Mouse (Mus musculus) heart, embryonic 12.5 days (tissue): Measurements from ENCODE around the gene Irf3. TPM values are rescaled to one million over a fixed set of nuclear protein-coding genes. Genes with fewer than 3 reads are reported as not detected.

Experiments
- ATAC-seq: fragments of 200-750 bp; cut with Nextera tagmentation; 2 replicates; pipeline ENCODE4 v1.8.0; 2017; ENCODE audit warnings: moderate TSS enrichment, moderate library complexity; ENCODE audit not compliant: insufficient number of reproducible peaks, low FRiP score
- H3K27ac ChIP-seq: fragments of 300-500 bp; sonication (generic); 2 replicates; pipeline ENCODE4 v1.5.1; 2016; ENCODE audit warnings: mild to moderate bottlenecking, moderate library complexity; ENCODE audit not compliant: poor library complexity, severe bottlenecking
- H3K27me3 ChIP-seq: fragments of 300-500 bp; sonication (generic); replicated peaks from 2 replicates; pipeline ENCODE4 v1.6.1; 2016; ENCODE audit warnings: mild to moderate bottlenecking, moderate library complexity
- H3K36me3 ChIP-seq: fragments of 300-500 bp; sonication (generic); 2 replicates; pipeline ENCODE4 v1.6.1; 2016; ENCODE audit warnings: mild to moderate bottlenecking, moderate library complexity
- H3K4me1 ChIP-seq: fragments of 300-500 bp; sonication (generic); replicated peaks from 2 replicates; pipeline ENCODE4 v1.6.1; 2016; ENCODE audit warnings: mild to moderate bottlenecking
- H3K4me2 ChIP-seq: fragments of 300-500 bp; sonication (generic); 2 replicates; pipeline ENCODE4 v1.6.1; 2016; ENCODE audit warnings: mild to moderate bottlenecking, moderate library complexity
- H3K4me3 ChIP-seq: fragments of 300-500 bp; sonication (generic); 2 replicates; pipeline ENCODE4 v1.5.1; 2016; ENCODE audit warnings: mild to moderate bottlenecking
- H3K9ac ChIP-seq: fragments of 300-500 bp; sonication (generic); 2 replicates; pipeline ENCODE4 v1.6.1; 2016; ENCODE audit warnings: mild to moderate bottlenecking, moderate library complexity
- H3K9me3 ChIP-seq: fragments of 300-500 bp; sonication (generic); replicated peaks from 2 replicates; pipeline ENCODE4 v1.6.1; 2016; ENCODE audit warnings: mild to moderate bottlenecking, moderate library complexity
- WGBS: fragments of 180-500 bp; shearing (Covaris S2); methylation state at CpG from one replicate; pipeline ENCODE4 v1.1.7; 2016; 5-methylcytosine and 5-hydroxymethylcytosine counted together
- polyA plus RNA-seq: library from polyadenylated mRNA; unstranded; fragments of >200 nt; fragmentation: Nextera tagmentation; extraction: Ambion mirVana; gene quantifications from 2 replicates; pipeline ENCODE4 v1.2.1, GENCODE M21; 2016

Irf3 gene
- polyA plus RNA-seq, 1 experiment from 2014 or later = 60.8 TPM

DNA sequence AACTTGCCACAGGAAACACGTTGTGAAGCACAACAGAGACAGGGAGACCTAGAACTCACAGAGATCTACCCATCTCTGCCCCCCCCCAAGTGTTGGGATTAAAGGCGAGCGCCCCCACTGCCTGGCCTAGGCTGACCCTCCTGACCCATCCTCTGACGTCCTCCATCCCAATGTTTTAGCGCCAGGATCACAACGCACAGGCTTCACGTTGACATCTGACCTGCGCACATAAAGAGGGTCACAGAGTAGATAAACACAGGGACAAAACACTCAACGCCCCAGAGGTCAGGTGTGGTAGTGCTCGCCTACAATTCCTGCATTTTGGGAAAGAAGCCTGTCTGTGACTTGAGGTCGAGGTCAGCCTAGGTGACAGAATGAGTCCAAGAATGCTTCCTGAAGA is 39.3 kb downstream of the Irf3 start:
- no peak for ATAC-seq

DNA sequence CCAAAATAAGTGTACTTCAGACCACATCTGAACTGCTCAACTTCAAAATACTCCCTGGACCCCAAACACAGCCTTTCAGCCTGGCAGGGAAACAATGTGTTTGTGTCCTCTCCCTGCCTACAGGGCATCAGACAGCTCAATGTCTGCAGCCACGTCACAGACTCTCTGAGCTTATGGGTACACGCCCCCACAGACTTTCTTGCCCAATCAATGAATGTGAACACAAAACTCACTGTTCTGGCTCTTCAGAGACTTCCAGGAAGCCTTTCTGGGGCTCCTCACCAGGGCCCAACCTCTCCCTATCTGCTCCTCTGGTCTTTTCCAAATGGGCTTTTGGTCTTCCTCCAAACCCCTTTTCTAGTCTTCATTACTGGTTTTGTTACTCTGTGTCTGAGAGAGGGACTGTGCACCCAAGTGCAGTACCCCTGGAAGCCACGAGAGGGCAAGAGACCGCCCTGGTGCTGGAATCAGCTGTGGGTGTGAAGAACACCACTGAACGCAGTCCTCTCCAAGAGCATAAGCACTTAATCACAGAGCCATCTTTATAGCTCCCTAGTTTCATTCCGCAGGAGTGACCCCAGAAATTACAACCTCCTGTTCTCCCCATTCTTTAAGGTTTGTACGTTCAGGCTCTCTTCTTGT is 40.4 kb downstream of the Irf3 start:
- 69% methylated on average over 7 of the region's 7 CpGs for WGBS
- Histone ChIP-seq H3K4me3 (no peak overlapping the region), H3K4me2 (no peak overlapping the region), H3K36me3 (peaks cover 99% of the 10 kb centered on the region), H3K4me1 (no peaks in the 10 kb centered on the region), H3K9me3 (no peaks in the 10 kb centered on the region), H3K27me3 (no peaks in the 10 kb centered on the region), H3K27ac (no peak overlapping the region), H3K9ac (no peak overlapping the region)
- no peak for ATAC-seq

More for the DNA sequence above, 39.3 kb downstream of the Irf3 start:
- H3K4me1 ChIP-seq = no peaks in the 10 kb centered on the region
- H3K4me3 ChIP-seq = no peak overlapping the region
- H3K9me3 ChIP-seq = no peaks in the 10 kb centered on the region
- no peak overlapping the region for H3K4me2 ChIP-seq
- WGBS = 89% methylated on average over 11 of the region's 11 CpGs
- H3K9ac ChIP-seq = no peak overlapping the region
- H3K27ac ChIP-seq = no peak overlapping the region
- H3K36me3 ChIP-seq = peaks cover 99% of the 10 kb centered on the region
- H3K27me3 ChIP-seq = no peaks in the 10 kb centered on the region

DNA sequence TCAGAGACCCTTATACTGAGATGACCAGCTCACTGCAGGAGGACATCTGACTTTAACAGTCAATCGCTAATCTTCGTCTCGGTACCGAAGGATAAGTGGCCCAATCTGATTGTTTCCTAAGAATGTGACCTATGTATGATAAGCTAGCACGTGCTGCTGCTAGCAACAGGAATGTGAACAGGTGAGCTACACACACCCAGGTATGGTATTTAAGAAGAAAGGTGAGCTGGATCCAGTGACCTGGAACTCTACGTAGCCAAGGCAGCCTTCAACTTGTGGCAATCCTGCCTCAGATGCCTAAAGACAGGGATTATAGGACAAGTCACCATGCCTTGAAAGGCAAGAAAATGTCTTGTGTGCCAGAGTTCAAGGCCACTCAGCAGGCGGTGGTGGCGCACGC is 41.0 kb downstream of the Irf3 start:
- Histone ChIP-seq H3K4me3 (no peak overlapping the region), H3K27ac (no peak overlapping the region), H3K4me1 (no peaks in the 10 kb centered on the region), H3K27me3 (no peaks in the 10 kb centered on the region), H3K9me3 (no peaks in the 10 kb centered on the region), H3K9ac (no peak overlapping the region), H3K36me3 (peaks cover 99% of the 10 kb centered on the region), H3K4me2 (no peak overlapping the region)
- ATAC-seq = no peak
- WGBS = 93% methylated on average over 9 of the region's 9 CpGs

DNA sequence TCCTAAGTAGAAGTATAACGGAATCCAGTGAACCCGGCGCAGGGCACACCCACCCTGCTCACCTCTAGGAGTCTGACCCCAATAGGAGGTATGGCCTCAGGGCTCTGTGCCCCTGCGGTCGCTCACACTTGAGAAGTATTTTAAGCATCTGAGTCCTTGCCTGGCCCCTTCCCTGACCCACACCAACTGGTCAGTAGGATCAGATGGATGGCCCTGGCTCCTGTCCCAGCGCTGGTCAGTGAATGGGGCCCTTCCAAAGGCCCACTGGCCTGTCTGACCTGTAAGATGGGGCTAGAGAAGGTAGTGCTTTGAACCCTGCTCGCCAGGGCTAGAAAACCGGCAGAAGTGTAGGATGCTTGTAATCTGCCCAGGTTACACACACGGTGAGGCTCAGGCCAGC is 43.4 kb downstream of the Irf3 start:
- WGBS = 84% methylated on average over 9 of the region's 9 CpGs
- H3K36me3 ChIP-seq = peaks cover 98% of the 10 kb centered on the region
- no peak overlapping the region for H3K27ac ChIP-seq
- ATAC-seq = no peak
- H3K4me1 ChIP-seq = no peaks in the 10 kb centered on the region
- no peaks in the 10 kb centered on the region for H3K9me3 ChIP-seq
- no peak overlapping the region for H3K4me3 ChIP-seq
- no peak overlapping the region for H3K9ac ChIP-seq
- H3K27me3 ChIP-seq = no peaks in the 10 kb centered on the region
- H3K4me2 ChIP-seq = no peak overlapping the region

DNA sequence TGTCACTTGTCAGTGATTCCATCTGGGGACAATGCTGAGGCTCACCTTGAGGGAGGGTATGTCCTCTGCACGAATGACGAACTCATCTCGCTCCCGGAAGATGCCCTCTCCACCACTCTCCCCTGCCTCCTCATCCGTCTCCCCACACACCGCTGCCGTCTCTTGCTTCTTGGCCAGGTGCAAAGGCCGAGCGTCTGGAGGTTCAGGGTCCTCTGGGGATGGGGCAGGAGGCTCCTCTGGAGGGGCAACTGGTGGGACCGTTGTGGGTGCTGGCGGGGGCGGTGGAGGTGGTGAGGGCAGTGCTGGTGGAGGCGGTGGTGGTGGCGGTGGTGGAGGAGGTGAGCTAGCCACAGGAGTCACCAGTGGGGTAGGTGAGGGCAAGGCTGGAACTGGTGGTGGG is 45.9 kb downstream of the Irf3 start:
- no peak overlapping the region for H3K4me3 ChIP-seq
- ATAC-seq = no peak
- H3K9me3 ChIP-seq = no peaks in the 10 kb centered on the region
- peaks cover 98% of the 10 kb centered on the region for H3K36me3 ChIP-seq
- no peak overlapping the region for H3K4me2 ChIP-seq
- H3K4me1 ChIP-seq = no peaks in the 10 kb centered on the region
- H3K27ac ChIP-seq = no peak overlapping the region
- WGBS = 97% methylated on average over 14 of the region's 14 CpGs
- H3K9ac ChIP-seq = no peak overlapping the region
- H3K27me3 ChIP-seq = no peaks in the 10 kb centered on the region

DNA sequence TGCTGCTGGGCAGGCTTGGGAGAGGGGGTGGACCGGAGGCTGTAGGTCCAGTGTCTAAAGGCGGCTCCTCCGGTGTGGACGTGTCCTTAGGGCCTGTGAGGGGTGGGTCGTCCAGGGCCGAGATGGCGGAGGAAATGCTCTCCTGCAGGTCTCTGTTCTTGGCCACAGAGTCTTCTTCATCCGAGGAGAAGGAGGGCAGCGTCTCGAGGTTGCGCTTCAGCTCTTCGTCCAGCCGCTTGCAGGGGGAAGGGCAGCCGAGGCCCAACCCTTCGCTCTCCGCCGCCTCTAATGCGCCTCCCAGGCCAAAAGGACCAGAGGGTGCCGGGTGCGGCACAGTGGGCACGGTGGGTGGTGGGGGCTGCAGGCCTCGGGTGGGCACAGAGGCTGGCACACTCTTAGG is 48.3 kb downstream of the Irf3 start:
- Histone ChIP-seq H3K4me2 (no peak overlapping the region), H3K27me3 (no peaks in the 10 kb centered on the region), H3K4me1 (peaks cover 8% of the 10 kb centered on the region), H3K4me3 (no peak overlapping the region), H3K9me3 (no peaks in the 10 kb centered on the region), H3K9ac (no peak overlapping the region), H3K27ac (no peak overlapping the region), H3K36me3 (peaks cover 99% of the 10 kb centered on the region)
- no peak for ATAC-seq
- 93% methylated on average over 22 of the region's 22 CpGs for WGBS

DNA sequence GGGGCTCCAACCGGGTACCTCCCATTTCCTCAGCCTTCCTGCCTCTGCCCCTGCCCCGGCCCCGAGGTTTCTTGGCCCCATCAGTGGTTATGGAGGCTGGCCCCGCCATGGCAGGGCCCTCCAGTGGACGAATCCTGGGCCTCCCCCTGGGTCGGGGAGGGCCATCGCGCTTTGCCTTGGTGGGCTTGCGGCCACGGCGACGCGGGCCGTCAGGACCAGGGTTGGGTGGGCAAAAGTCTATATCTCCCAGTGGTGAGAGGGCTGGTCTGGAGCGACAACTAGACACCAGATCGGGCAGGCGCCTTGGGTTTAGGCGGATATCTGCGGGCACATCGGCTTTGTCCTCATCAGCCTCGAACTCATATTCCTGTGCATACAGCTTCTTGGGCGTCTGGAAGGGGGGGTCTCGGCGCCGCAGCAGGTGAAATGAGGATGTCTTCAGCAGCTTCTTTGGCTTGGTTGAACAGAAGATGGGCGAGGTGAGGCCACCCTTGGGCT is 49.5 kb downstream of the Irf3 start:
- no peak for ATAC-seq
- no peak overlapping the region for H3K4me2 ChIP-seq
- H3K36me3 ChIP-seq = peaks cover 89% of the 10 kb centered on the region
- H3K4me1 ChIP-seq = peaks cover 19% of the 10 kb centered on the region
- no peaks in the 10 kb centered on the region for H3K9me3 ChIP-seq
- H3K27me3 ChIP-seq = no peaks in the 10 kb centered on the region
- no peak overlapping the region for H3K27ac ChIP-seq
- H3K4me3 ChIP-seq = no peak overlapping the region
- 94% methylated on average over 26 of the region's 26 CpGs for WGBS
- no peak overlapping the region for H3K9ac ChIP-seq

DNA sequence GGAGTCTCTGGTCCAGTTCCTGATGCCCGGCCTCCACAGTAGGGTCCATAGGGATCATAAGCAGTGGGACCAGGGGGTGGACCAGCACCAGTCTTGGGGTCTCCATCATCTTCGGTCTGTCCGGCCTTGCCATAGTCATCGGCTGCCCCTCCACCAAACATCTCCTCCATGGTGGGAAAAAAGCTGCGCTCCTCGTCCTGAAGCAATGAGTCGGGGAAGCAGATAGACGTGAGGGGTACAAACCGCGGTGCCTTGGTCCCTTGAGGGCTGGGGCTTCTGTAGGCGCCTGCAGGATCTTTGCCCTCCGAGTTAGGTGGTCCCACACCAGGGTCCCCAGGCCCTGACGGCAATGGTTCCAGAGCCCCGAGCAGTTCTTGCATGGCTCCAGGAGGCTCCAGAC is 50.0 kb downstream of the Irf3 start:
- no peak overlapping the region for H3K27ac ChIP-seq
- 96% methylated on average over 14 of the region's 14 CpGs for WGBS
- no peak overlapping the region for H3K9ac ChIP-seq
- H3K9me3 ChIP-seq = no peaks in the 10 kb centered on the region
- H3K4me1 ChIP-seq = peaks cover 21% of the 10 kb centered on the region
- H3K27me3 ChIP-seq = no peaks in the 10 kb centered on the region
- no peak overlapping the region for H3K4me3 ChIP-seq
- H3K4me2 ChIP-seq = no peak overlapping the region
- H3K36me3 ChIP-seq = peaks cover 83% of the 10 kb centered on the region
- ATAC-seq = no peak

DNA sequence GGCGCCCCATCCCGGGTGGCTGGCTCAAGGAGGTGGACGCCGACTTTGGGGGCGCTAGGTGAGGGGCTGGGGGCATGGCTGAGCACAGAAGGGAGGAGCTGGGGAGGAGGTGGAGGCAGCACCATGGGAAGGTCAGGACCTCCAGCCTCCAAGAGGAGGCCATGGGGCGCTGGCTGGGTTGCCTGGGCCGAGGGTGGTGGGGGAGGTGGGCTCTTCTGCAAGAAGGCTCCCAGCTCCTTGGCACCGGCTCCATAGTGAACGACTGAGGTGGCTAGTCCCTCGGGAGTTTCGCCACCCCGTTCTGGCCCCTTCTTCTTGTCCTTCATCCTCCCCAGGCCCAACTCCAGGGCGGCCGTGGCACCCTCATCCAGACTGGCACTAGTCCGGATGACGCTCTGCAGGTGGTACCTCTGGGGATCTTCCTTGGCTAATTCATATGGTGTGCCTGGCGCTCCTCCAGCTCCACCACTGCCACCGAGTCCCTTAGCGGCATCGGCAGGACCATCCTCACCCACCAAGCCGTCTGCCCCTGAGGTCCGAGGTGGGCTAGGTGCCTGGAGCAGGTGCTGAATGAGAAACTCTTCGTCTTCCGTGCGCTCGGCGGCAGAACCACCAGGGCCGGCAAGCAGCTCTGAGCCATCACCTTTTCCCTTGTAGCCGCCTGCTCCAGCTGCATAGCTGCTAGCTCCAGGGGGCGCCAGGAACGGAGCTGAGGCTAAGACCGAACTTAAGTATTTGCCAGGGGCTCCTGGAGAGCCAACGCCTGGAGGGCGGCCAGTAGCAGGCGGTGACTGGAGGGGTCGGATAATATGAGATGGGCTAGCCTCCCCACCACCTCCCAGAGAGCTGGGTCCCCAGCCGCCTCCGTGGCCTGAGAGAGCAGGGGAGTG is 50.8 kb downstream of the Irf3 start:
- no peak overlapping the region for H3K9ac ChIP-seq
- ATAC-seq = no peak
- H3K27ac ChIP-seq = no peak overlapping the region
- peaks cover 21% of the 10 kb centered on the region for H3K4me1 ChIP-seq
- no peaks in the 10 kb centered on the region for H3K27me3 ChIP-seq
- WGBS = 92% methylated on average over 38 of the region's 38 CpGs
- no peak overlapping the region for H3K4me3 ChIP-seq
- H3K4me2 ChIP-seq = no peak overlapping the region
- H3K36me3 ChIP-seq = peaks cover 75% of the 10 kb centered on the region
- no peaks in the 10 kb centered on the region for H3K9me3 ChIP-seq

DNA sequence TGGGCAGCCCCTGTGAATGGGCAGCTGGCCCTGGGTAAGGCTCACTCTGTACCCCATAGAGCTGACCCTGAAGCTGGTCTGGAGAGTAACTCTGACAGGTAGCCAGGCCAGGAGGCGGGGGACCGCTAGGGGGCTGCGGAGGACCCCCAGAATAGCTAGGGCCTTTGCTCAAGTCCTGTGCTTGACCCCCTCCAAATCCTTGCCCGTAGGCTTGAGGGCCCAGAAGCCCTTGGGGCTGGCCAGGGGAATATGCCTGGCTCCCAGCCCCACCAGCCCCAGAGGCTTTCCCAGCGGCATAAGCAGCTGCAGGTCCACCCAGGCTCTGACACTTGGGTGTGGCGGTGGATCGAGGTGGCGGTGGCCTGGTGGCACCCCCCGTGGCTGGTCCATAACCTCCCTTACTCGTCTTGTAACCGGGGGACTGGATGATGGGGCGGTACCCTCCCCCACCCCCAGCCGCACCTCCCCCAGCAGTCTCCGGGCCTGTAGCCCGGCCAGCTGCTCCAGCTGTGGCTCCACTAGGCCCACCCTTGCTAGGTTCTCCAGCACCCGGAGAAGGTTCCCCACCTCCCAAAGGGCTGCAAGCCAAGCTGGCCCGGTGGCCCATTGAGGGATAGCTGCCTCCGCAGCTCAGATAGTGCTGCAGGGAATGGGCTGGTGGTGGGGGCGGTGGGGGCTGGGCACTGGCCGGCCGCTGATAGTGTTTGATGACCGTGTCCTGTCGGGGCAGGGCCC is 51.6 kb downstream of the Irf3 start:
- H3K27me3 ChIP-seq = no peaks in the 10 kb centered on the region
- no peak overlapping the region for H3K4me2 ChIP-seq
- no peak for ATAC-seq
- no peak overlapping the region for H3K27ac ChIP-seq
- H3K36me3 ChIP-seq = peaks cover 67% of the 10 kb centered on the region
- no peak overlapping the region for H3K9ac ChIP-seq
- WGBS = 93% methylated on average over 23 of the region's 23 CpGs
- peaks cover 21% of the 10 kb centered on the region for H3K4me1 ChIP-seq
- no peaks in the 10 kb centered on the region for H3K9me3 ChIP-seq
- H3K4me3 ChIP-seq = no peak overlapping the region
